Mouse (Mus musculus) induced T-regulatory cell, adult 2 months (primary cell): ENCODE data around the gene Ces3a.
"Not testable (repeated sequence)": the region's sequence is repeated elsewhere in the genome, so short reads cannot be mapped to it uniquely, and the experiment has no call there.

ENCODE experiments used
- DNase-seq: peaks from one replicate; pipeline ENCODE4 v3.0.0-alpha.2; 2012; ENCODE audit warnings: low read depth

Gene Ces3a

GRCm38 (mm10) chr8:105048371-105048854 lies at the start of gene Ces3a:
Gene Ces3a, plus strand, starts transcription at chr8:105048601.
- DNase-seq: no peak

GRCm38 (mm10) chr8:104999183-104999582 lies 49.2 kb upstream of the Ces3a start:
- DNase-seq: no peak

- DNase-seq: no peak
Measured at GRCm38 (mm10) chr8:105000586-105000985, 47.8 kb upstream of the Ces3a start, which contains the start of gene Ces2h. Gene Ces2h, plus strand, starts transcription at chr8:105000853.

- DNase-seq: no peak
Measured at GRCm38 (mm10) chr8:105010000-105010399, 38.4 kb upstream of the Ces3a start.

GRCm38 (mm10) chr8:105011136-105011535 lies 37.3 kb upstream of the Ces3a start:
- peak; percentile 51 for DNase-seq

GRCm38 (mm10) chr8:105014391-105014790 lies 34.0 kb upstream of the Ces3a start:
- no peak for DNase-seq

- no peak for DNase-seq
Measured at GRCm38 (mm10) chr8:105021954-105022353, 26.4 kb upstream of the Ces3a start.

- DNase-seq: no peak
Measured at GRCm38 (mm10) chr8:105023087-105023486, 25.3 kb upstream of the Ces3a start.

GRCm38 (mm10) chr8:105025050-105025449 lies 23.4 kb upstream of the Ces3a start:
- peak; percentile 52 for DNase-seq

- DNase-seq: no peak
Measured at GRCm38 (mm10) chr8:105043510-105043909, 4.9 kb upstream of the Ces3a start.

- DNase-seq: no peak
Measured at GRCm38 (mm10) chr8:105045824-105046401, 2.5 kb upstream of the Ces3a start.

- DNase-seq: no peak
Measured at GRCm38 (mm10) chr8:105056211-105056610, 7.8 kb downstream of the Ces3a start.

- no peak for DNase-seq
Measured at GRCm38 (mm10) chr8:105060056-105060455, 11.7 kb downstream of the Ces3a start.

- DNase-seq: peak; percentile 63
Measured at GRCm38 (mm10) chr8:105066761-105067160, 18.4 kb downstream of the Ces3a start.

GRCm38 (mm10) chr8:105067905-105068304 lies 19.5 kb downstream of the Ces3a start:
- not testable (repeated sequence) for DNase-seq

- no peak for DNase-seq
Measured at GRCm38 (mm10) chr8:105068971-105069370, 20.6 kb downstream of the Ces3a start.

- DNase-seq: no peak
Measured at GRCm38 (mm10) chr8:105076601-105077000, 28.2 kb downstream of the Ces3a start.

- DNase-seq: no peak
Measured at GRCm38 (mm10) chr8:105077071-105077470, 28.7 kb downstream of the Ces3a start.

- no peak for DNase-seq
Measured at GRCm38 (mm10) chr8:105078591-105078990, 30.2 kb downstream of the Ces3a start.

GRCm38 (mm10) chr8:105080814-105081336 lies 32.5 kb downstream of the Ces3a start:
- no peak for DNase-seq

- DNase-seq: no peak
Measured at GRCm38 (mm10) chr8:105083449-105084050, 35.1 kb downstream of the Ces3a start, which contains the start of gene Ces3b. Gene Ces3b, plus strand, starts transcription at chr8:105083753.

GRCm38 (mm10) chr8:105088166-105088565 lies 39.8 kb downstream of the Ces3a start:
- not testable (repeated sequence) for DNase-seq

GRCm38 (mm10) chr8:105088581-105088980 lies 40.2 kb downstream of the Ces3a start:
- DNase-seq: no peak
